Mouse (Mus musculus): ENCODE measurements around the gene Bcan.

The Bcan gene

DNA sequence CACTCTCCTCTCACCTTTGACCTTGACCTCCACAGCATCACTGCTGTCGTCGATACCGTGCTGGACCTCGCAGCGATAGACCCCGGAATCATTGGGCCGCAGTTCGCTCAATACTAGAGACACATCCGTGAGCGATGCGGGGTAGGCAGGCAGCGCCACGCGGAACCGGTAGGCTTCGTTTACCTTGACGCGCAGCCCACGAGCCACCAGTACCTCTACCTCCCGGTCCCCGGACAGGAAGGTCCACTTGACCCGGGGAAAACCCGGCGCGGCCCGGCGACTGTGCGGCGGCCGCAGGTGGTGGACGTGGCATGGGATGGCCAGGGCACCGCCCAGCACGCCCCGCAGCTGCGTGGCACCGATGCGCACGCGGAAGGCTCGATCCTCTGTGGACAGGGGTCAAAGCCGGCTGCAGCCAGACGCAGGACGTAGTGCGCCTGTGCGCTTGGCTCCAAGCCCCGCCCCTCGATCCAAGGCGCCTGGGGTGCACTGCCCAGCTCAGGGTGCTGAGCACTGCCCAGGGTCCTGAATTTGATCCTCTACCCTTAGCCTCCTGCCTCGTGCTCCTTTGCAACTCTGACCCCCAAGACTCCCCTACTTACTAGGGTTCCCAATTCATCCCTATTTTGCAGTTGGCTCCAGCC, 2.9 kb downstream of the Bcan start:
- no peak for DNase-seq (ENCODE audit: low spot score in 2 of 2)

GRCm38 (mm10) chr3:87996401-87996800, 3.6 kb downstream of the Bcan start:
- no peak for DNase-seq (ENCODE audit: low spot score in 2 of 2)

DNA sequence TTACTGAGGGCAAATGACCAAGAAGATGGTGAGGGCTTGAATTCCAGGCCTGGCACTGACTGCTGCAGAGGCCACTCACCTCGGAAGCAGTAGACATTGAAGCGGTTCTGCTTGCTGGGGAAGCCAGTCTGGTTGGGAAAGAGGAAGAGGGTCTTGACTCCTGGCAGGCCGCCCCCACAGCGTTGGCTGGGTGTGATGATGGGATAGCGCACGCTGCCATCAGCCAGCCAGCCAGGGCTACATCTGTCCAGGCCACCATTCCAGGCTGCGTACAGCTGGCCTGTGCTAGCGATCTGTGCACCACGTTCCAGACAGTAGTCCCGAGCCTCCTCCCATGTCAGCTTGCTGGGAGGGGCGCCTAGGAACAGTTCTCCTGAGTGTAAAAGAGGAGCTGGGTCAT, 4.7 kb downstream of the Bcan start:
- no peak for DNase-seq (ENCODE audit: low spot score in 2 of 2)

DNA sequence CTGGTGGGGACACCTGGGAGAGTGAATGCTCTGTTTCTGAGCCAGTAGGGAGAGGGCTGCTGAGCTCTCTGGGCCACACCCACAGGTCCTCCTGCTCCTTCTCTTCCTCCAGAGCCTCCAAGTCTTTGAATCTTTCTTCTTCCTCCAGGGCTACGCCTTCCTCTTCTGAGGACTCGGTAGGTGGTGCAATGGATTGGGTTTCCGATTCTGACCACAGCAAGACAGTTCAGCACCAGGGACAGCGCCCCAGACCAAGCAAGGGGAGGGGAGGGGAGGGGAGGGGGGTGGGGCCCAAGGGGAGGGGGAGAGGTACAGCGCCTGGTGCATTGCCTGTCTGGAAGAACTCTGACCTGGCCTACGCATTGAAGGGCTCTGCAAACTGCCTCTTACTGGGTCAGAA, 6.6 kb downstream of the Bcan start:
- DNase-seq (ENCODE audit: low spot score in 2 of 2): no peak

- no peak for DNase-seq (ENCODE audit: low spot score in 2 of 2)
Measured at GRCm38 (mm10) chr3:87989935-87990334, 10.1 kb downstream of the Bcan start.

DNA sequence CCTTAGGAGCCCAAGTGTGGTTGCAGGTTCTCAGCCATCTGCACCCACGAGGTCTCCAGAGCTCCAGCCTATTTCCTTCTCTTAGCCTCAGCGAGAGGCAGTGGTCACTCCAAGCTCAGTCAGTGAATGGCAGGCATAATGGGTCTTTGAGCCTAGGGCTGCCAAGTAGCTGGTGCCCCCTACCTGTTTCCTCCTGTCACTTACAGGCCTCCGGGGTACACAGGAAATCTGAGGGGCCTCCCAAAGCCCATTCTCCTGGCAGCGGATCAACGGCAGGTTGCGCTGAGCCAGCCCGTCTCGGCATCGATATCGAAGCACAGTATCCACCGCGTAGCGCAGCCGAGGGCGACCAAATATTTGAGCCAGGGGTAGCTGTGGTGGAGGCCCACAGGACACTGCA, 12.0 kb downstream of the Bcan start:
- no peak for DNase-seq (ENCODE audit: low spot score in 2 of 2)

DNA sequence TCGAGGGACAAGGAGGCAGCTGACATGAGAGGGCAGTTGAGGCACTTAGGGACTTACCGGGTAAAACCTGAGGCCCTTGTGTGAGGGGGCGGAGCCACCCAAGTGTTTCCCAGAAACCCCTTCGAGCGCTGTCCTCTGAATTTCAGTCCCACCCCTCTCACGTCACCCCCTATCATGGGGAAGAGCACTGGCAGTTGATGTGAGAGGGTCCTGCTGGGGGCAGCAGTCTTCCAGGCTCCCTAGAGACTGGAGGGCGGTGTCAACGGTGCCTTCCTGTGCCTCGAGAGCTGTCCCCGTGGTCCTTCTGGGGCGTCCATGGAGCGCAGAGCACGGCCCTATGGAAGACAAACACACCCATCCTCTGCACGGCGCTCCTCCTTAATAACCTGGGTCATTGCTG, 12.4 kb downstream of the Bcan start:
- no peak for DNase-seq (ENCODE audit: low spot score in 2 of 2)

DNA sequence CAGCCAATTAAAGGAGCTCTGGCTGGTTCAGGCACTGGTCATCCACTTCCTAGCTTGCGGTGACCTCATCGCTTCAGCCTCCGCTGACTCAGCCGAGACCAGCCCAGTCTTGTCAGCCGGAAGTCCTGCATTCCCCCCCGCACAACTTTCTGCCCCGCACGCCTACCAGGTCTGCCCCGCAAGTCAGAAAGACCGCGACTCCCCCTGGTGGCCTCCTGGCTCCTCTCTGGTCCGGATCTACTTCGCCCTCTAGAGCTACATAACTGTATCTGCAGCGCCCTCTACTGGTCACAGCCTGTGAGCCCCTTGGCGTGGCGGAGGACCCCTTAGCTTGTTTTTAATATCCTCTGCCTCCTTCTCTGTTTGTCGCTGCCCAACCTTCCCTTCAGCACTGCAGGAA, 13.2 kb downstream of the Bcan start:
- peak; percentile 91 to 92 for DNase-seq (ENCODE audit: low spot score in 2 of 2)

DNA sequence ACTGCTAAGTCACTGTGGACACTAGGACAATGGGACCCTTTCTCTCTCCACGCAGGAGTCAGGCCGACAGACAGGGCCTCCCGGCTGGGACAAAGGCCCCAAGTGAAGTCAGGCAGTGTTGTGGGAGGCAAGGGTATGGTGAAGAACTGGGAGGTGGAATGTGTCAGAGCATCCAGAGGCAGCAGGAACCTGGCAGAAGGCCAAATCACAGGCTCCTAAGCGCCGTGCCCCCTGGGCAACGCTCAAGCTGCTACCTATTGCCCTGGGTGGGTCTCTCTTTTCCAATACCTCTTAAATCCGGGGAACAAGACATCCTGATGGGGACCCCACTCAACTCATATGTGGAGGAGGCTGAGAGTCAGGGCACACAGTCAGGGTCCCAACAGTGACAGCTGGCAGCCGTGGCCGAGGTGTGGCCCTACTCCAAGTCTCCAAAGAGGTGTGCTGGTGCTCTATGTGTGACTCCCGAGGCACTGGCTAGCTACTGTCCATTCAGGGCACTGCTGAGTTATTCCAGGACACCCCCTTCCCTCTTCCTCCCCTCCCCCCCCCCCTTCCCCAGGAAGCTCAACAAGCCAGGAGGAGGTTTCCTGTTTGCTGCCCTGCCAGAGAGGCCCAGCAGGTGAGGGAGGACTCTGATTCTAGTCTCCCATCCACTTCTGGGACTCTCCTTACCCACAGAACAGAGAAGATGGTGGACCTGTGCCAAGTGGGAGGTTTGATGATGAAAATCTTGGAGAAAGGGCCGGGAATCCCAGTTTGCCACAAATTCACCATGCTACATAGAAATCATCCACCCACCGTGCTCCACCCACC, 14.3 kb downstream of the Bcan start:
- DNase-seq (ENCODE audit: low spot score in 2 of 2): no peak

- no peak for DNase-seq (ENCODE audit: low spot score in 2 of 2)
Measured at GRCm38 (mm10) chr3:87984094-87984493, 15.9 kb downstream of the Bcan start.

GRCm38 (mm10) chr3:87983627-87984026, 16.4 kb downstream of the Bcan start:
- DNase-seq (ENCODE audit: low spot score in 2 of 2): no peak

DNA sequence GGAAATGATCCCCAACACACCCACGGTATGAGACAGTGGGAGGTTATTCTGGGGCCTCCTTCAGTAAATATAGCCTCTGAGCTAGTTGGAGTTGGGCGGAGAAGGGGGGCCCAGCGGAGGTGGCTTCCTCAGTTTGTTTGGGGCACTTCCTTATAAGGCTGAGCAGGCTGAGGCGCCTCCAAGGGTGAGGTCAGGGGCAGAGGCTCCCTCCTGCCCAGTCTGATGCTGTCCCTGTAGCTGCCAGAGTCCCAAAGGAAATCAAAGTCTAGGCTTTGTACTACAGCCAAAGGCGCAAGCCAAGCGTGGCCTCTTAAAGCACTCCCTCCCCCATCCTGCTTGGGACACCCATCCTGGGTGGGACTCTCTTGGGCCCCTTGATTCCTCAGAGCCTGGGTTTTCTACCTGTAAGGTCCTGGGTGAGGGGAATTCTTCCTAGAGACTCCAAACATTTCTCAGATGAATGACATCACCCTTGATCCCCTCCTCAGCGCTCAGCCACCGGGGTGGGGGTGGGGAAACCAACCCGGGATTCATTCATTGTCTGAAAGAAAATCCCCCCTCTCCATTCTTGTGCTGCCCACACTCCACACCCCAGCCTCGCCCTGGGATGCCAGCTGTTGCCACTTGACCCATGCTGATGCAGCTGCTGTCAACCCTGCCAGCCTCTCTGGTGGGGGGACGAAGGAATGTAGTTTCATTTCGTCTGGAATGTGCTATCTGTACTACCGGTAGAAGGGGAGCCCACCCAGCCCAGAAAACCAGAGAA, 17.0 kb downstream of the Bcan start:
- no peak for DNase-seq (ENCODE audit: low spot score in 2 of 2)

GRCm38 (mm10) chr3:87981894-87982835, 17.9 kb downstream of the Bcan start:
- DNase-seq (ENCODE audit: low spot score in 2 of 2): no peak

DNA sequence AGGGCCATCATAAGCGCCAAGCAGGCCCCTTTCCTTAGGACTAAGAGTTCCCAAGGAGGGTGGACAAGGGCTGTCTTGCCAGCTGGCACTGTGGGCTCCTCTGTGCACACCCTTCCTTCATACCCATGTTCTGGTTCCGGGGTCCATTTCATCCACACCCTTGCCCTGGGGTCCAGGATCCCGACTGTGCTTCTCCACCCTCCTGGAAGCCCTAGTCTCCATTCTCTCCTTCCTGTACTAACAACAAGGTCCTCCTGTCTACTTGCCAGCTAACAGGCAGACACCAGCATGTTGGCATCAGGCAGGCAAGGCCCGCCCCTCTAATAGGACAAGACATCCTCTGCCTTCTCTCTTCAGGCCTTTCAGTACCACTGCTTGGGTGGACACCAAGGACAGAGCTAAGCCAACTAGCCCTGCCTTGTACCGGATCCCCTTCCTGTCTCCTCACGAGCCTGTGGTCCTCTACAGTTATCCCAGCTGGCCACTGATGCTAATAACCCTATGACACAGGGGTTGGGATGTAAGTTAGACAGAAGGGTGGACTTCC, 18.7 kb downstream of the Bcan start:
- DNase-seq (ENCODE audit: low spot score in 2 of 2): no peak

GRCm38 (mm10) chr3:87980728-87981127, 19.3 kb downstream of the Bcan start:
- DNase-seq (ENCODE audit: low spot score in 2 of 2): no peak

- no peak for DNase-seq (ENCODE audit: low spot score in 2 of 2)
Measured at GRCm38 (mm10) chr3:87980085-87980484, 19.9 kb downstream of the Bcan start.

DNA sequence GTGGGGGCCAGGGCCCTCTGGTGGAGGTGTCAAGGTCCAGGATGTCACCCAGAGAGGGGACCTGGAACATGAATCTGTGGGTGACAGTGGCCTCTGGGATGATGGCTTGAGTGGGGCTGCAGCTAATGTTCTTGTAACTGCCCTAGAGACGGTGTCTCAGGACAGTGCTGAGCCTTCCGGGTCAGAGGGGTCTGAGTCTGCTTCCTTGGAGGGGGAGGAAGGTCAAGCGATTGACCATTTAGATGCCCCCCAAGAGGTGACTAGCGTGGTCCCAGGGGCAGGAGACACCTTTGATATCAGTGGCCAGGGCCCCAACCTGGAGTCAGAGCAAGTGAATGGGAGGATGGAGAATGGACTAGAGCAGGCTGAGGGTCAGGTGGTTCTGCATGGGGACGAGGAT, 20.5 kb downstream of the Bcan start:
- DNase-seq (ENCODE audit: low spot score in 2 of 2): no peak

DNA sequence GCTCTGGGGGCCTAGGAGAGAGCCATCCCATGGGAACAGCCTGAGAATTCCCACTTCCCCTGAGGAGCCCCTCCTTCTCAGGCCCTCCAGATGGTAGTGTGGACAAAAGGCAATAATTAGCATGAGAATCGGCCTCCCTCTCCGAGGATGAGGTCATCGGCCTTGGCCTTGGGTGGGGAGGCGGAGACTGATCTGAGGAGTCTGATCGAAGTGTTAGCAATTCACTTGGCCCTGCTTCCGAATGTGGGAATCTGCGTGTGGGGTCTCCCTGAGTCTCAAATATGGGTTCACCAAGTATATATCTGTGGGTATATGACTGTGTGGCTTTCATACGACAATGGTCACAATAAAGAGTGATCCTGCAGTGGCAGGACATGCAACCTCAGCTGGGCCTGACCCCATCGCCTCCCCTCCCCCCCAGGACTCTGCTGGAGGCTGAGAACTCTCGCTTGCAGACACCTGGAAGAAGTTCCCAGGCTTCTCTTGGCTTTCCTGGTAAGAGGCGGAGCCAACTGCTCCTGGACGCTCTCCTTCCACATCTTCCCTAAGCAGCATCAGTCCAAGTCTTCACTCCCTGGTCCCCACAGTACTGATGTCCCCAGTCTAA, 25.5 kb downstream of the Bcan start:
- no peak for DNase-seq (ENCODE audit: low spot score in 2 of 2)

GRCm38 (mm10) chr3:87973593-87974380, 26.2 kb downstream of the Bcan start:
- DNase-seq (ENCODE audit: low spot score in 2 of 2): no peak

DNA sequence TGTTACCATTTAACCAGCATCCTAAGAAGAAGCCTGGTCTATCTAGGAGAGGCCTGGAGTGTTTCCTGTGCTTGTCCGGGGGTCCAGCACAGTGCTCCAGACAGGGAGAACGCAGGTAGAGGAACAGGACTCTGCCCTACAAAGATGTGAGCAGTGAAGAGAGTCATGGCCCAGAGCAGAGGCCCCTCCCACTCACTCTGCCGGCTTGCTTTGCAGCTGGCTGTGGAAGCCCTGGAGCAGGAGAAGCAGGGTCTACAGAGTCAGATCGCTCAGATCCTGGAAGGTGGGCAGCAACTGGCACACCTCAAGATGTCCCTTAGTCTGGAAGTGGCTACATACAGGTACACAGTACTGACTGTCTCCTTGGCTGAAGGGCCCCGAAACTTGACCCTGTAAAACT, 27.3 kb downstream of the Bcan start:
- no peak for DNase-seq (ENCODE audit: low spot score in 2 of 2)
